Mouse (Mus musculus) heart, adult 8-10 months (tissue): ENCODE data around the gene Zfp987. TPM values are rescaled to one million over a fixed set of nuclear protein-coding genes. Genes with fewer than 3 reads are reported as not detected.
"Not testable (repeated sequence)": the region's sequence is repeated elsewhere in the genome, so short reads cannot be mapped to it uniquely, and the experiment has no call there.

Experiments used
- DNase-seq: peaks from one replicate; pipeline ENCODE4 v3.0.0; 2022; ENCODE audit warnings: low spot score
- total RNA-seq, 4 experiments: library from RNA; stranded (reverse); gene quantifications; 2 replicates each; pipeline ENCODE4 v1.2.4; 2022

Zfp987 gene
- not detected for total RNA-seq

DNA sequence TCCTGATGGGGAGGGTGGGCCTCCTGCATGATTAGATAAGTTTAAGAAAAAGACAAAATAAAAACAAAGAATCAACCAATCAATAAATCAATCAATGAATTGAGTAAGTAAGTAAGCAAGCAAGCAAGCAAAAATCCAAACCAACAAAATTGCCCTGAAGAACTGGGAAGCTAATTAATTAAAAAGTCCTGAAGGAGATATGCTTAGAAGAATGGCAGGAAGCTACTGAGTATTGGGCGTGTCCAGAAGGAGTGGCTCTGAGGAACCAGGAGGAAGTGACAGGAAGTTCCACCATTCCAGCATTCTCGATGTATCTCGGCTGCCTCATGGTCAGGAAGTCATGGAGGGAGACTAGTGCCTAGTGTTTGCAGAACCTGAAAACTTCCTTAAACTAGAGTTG, at the start of gene Zfp987:
Gene Zfp987, plus strand, starts transcription at position 301 of the 400 bp plus-strand sequence.
- not testable (repeated sequence) for DNase-seq

DNA sequence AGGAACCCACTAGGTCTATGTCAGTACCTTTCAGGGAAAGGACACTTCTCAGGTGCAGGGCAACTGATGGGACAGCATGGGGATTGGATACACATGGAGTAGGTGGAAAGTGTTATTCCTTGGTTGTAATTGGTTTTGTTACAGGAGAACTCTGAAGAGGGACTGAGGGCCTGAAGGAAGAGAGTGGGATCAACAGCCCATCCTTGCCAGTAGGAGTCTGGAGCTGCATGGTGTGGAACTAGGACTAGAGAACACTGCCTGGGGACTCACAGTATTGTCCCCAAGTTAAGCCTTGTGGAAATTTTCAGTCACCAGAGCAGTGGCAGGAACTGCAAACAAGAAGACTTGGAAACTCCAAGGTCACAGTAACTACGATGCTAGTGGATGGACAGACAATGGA, 44.6 kb upstream of the Zfp987 start:
- not testable (repeated sequence) for DNase-seq

DNA sequence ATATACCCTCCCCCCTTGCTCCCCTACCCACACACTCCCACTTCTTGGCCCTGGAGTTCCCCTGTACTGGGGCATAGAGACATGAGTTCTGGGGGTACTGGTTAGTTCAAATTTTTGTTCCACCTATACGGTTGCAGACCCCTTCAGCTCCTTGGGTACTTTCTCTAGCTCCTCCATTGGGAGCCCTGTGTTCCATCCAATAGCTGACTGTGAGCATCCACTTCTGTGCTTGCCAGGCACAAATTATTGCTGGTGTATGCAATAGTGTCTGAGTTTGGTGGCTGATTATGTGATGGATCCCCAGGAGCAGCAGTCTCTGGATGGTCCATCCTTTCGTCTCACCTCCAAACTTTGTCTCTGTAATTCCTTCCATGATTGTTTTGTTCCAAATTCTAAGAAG, 43.7 kb upstream of the Zfp987 start:
- not testable (repeated sequence) for DNase-seq

DNA sequence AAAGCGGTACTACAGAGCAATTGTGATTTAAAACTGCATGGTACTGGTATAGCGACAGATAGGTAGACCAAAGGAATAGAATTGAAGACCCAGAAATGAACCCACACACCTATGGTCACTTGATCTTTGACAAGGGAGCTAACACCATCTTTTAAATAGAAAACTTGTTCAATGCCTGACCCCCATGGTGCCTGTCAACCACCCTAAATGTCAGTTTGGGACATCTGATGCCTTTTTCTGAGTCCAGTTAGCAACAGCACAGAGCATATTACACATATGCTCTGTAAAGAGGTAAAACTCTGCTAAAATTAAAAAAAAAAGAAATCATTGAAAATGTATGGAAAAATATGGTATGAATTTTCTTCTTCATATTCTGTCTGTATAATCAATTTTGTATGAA, 41.8 kb upstream of the Zfp987 start:
- DNase-seq, result no peak

DNA sequence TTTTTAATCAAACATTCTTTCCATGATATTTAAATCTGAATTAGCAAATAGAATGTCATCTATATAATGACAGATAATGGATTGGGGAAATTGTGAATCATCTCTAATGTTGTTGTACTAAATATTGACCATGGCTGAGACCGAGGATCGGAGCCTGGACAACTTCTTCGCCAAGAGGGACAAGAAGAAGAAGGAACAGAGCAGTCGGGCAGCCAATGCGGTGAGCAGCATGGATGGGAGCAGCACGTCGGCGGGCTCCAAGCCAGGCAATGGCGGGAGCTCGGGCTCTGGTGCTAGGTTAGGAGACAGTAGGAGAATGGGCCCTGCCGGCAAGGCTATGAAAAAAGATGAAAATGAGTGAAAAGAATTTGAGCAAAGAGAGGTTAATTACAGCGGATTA, 38.5 kb upstream of the Zfp987 start:
- not testable (repeated sequence) for DNase-seq

DNA sequence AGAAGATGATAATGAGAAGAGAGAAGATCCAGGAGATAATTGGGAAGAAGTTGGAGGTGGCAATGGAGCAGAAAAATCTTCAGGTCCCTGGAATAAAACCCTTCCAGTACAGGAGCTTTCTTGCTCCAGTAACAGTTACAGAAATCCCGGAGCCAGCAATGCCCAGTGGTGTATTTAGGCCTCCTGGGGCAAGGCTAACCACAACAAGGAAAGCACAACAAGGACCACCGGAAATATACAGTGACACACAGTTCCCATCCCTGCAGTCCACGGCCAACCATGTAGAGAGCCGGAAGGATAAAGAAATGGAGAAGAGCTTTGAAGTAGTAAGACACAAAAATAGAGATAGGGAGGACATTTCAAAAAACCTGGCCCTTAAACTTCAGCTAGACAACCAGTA, 38.0 kb upstream of the Zfp987 start:
- not testable (repeated sequence) for DNase-seq

DNA sequence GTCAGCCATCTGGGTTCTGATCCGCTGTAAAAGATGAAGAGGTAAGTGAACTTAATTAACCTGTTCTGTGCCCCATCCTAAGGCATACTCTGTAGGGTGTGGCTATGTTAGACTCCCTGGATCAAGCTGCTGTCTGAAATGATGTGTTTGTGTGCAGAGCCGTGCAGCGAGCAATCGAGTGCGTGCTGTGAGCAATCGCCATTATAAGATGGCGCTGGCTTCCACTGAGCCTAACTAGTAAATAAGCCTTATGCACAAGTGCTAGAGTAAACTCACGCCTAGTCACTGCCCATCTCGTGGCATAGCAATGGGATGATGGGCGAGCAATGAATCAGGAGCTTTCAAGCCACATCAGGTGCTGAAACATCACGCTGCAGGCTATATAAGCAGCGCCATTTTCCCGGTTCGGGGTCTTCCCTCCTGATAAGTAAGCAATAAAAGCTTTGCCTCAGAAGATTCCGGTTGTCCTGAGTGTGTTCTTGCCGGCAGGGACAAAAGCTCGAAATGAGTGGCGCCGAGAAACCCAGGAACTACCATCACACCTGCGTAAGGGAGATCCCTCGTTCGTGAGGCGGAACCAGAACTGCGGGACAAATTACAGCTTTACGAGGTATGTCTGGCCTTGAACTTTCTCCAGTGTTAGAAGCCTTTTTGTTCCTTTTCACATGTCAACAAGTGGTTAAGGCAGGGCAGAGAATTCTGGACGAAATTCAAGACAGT, 37.0 kb upstream of the Zfp987 start:
- not testable (repeated sequence) for DNase-seq

DNA sequence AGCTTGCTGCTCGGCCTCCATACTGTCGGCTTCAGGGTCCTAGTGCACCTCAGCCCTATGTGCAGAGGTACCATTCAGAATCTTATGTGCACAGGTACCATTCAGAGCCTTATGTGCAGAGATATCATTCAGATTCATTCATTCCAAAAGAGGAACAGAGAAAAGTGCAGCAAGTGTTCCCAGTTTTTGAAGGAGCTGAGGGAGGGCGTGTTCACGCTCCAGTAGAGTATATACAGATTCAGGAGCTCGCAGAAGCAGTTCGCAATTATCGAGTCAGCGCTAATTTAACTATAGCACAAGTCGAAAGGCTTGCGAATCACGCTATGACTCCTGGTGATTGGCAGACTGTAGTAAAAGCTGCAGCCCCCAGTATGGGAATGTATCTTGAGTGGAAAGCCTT, 36.0 kb upstream of the Zfp987 start:
- not testable (repeated sequence) for DNase-seq

DNA sequence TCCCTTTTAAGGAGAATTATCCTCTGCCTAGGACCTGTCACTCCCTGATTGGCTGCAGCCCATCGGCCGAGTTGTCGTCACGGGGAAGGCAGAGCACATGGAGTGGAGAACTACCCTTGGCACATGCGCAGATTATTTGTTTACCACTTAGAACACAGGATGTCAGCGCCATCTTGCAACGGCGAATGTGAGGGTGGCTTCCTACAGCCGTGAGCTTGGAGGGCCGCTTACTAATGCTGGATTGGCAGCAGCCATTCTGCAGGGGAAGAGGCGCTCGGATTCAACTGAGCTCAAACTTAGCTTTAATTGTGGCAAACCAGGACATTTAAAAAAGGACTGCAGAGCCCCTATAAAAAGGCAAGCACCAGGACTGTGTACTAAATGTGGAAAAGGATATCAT, 35.1 kb upstream of the Zfp987 start:
- DNase-seq, result not testable (repeated sequence)

DNA sequence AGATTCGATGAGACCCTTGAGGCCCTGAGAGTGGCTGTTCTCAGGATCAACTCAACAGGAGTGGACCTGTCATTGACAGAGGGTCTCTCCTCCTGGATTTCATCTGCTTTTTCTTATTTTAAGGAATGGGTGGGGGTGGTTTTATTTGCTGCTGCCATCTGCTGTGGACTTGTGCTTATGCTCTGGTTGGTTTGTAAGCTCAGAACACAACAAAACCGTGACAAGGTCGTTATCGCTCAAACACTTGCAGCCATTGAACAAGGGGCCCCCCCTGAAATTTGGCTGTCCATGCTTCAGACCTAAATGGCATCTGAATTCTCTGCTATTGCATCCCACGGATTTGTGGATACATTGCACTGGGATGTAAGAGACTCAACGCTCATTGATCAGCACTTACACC, 34.1 kb upstream of the Zfp987 start:
- DNase-seq, result not testable (repeated sequence)

DNA sequence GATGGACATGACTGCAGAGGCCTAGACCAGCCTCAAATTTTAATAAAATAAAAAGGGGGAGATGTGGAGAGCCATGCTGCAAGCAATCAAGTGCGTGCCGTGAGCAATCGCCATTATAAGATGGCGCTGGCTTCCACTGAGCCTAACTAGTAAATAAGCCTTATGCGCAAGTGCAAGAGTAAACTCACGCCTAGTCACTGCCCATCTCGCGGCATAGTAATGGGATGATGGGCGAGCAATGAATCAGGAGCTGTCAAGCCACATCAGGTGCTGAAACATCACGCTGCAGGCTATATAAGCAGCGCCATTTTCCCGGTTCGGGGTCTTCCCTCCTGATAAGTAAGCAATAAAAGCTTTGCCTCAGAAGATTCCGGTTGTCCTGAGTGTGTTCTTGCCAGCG, 33.5 kb upstream of the Zfp987 start:
- DNase-seq, result not testable (repeated sequence)

DNA sequence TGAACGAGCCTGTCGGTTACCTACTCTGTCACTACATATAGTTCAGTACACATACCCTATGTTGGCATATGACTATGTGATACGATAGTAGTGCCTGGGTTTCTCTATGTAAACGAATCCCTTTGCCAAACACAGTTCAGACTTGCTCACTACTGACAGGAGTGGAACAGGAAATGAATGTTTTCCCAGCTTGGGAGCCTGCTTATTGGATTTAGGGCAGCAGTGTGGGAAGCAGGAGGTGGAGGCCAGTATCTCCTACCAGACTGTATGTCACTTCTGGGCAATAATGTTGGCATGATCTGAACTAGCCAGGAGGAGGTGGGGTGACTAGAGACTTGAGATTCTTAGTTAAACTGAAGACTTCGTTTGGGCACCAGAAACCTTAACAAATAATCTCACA, 32.3 kb upstream of the Zfp987 start:
- DNase-seq, result not testable (repeated sequence)

DNA sequence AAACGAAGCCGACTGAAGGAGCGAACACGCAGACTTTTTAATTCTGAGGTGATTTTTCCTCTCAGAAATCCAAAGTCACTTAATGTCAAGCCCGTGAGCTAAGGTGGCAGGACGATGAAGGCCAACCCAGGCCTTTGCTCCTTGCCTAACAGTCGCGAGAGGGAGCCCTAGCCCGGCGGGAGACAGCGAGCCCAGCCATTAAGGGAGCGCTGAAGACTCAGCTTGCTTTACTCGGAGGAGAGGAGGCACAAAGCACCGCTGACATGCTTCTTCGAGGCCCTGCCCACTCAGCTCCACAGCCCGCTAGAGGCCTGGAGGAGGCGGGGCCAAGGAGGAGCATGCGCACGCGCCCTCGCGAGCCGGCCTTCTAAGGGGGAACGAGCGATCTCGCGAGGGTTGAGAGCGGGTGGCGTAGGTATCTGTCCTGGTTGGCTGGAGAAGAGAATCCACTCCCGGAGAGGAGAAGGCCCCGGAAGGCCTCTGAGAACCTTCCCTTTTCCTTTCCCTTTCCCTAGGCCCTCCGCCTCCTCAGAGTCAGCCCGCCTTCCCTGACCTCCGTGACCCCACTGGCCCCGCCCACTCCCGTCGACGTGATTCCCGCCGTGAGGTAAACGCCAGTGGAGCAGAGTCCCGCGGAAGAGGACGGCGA, 30.0 kb upstream of the Zfp987 start:
- DNase-seq, result not testable (repeated sequence)

DNA sequence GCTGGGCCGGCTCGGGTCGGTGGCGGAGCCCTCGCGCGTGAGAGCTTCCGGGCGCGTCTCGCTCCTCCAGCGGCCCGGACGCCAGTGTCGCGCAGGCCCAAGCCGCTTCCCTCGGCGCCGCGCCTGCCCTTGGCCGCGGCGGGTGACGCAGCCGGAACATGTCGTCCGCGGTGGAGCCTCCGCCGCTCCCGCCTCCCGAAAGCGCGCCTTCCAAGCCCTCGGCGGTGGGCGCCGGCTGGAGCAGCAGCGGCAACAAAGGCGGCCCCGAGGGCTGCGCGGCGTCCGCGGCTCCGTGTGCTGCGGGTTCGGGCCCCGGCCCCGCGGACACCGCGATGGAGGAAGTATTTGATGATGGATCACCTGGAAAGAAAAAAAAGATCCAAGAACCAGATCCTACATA, 29.5 kb upstream of the Zfp987 start:
- DNase-seq, result not testable (repeated sequence)

DNA sequence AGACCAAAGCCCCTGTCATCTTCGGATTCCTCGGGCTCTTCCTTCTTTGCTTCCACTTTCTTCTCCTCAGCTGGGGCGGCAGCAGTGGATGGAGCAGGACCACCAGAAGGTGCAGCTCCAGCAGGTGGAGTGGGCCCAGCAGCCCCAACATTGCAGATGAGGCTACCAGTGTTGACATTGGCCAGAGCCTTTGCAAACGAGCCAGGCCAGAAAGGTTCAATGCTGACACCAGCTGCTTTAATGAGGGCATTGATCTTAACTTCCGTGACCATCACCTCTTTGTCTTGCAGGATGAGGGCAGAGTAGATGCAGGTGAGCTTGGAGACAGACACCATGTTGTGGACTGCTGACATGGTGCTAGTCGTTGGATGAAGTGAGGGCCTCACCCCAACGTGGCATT, 23.8 kb upstream of the Zfp987 start:
- DNase-seq, result not testable (repeated sequence)

DNA sequence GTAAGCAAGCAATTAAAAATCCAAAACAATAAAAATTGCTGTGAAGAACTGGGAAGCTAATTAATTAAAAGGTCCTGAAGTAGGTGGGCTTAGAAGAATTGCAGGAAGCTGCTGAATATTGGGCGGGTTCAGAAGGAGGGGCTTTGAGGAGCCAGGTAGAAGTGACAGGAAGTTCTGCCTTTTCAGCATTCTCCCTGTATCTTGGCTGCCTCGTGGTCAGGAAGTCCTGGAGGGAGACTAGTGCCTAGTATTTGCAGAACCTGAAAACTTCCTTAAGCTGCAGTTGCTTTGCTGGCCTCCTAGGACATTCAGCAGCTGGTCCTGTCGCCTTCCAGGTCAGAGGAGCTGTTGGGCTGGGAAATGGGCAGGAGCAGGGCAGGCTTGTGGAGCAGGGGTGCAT, 4.3 kb downstream of the Zfp987 start:
- DNase-seq, result not testable (repeated sequence)

DNA sequence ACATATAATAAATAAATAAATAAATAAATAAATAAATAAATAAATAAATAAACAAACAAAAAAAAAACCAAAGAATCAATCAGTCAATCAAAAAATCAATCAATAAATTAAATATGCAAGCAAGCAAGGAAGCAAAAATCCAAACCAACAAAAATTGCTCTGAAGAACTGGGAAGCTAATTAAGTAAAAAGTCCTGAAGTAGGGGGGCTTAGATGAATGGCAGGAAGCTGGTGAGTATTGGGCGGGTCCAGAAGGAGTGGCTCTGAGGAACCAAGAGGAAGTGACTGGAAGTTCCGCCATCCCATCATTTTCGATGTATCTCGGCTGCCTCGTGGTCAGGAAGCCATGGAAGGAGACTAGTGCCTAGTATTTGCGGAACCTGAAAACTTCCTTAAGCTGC, 59.4 kb downstream of the Zfp987 start, which contains the start of gene Zfp600:
Gene Zfp600, plus strand, starts transcription at position 301 of the 400 bp plus-strand sequence.
- not testable (repeated sequence) for DNase-seq

DNA sequence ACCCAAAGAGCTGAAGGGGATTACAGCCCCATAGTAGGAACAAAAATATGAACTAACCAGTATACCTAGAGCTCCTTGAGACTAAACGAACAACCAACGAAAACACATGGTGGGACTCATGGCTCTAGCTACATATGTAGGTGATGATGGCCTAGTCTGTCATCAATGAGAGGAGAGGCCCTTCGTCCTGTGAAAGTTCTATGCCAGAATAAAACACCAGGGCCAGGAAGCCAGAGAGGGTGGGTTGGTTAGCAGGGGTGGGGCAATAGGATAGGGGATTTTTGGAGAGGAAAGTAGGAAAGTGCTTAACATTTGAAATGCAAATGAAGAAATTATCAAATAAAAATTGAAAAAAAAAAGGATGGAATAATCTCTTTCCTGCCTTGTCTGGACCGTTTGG, 65.8 kb downstream of the Zfp987 start:
- not testable (repeated sequence) for DNase-seq

DNA sequence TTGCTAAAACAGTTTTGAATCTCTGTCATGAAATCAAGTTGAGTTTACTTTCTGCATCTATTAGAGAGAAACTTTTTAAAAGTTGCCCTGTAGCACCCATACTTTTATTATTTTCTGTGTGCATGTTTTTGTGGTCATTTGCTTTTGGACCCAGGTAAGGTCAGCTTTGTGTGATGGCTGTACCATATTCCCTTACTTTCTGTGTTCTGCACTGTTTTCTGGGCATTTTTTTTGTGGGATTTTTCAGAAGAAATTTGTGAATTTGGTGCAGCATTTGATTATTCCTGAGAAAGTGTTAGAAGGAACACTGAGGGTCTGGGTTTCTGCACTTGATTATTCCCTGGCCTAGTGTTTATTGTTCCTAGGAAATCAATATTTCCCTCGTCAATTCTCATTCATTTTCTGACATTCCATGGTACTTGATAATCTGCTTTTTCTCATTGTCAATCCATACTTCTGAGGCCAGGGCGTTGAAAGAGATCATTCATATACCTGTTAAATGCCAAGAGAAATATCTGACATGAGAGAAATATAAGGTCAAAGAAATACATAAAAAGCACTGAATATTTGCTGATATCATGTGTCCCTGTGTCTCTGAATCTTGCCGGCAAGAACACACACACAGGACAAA, 70.2 kb downstream of the Zfp987 start:
- not testable (repeated sequence) for DNase-seq

DNA sequence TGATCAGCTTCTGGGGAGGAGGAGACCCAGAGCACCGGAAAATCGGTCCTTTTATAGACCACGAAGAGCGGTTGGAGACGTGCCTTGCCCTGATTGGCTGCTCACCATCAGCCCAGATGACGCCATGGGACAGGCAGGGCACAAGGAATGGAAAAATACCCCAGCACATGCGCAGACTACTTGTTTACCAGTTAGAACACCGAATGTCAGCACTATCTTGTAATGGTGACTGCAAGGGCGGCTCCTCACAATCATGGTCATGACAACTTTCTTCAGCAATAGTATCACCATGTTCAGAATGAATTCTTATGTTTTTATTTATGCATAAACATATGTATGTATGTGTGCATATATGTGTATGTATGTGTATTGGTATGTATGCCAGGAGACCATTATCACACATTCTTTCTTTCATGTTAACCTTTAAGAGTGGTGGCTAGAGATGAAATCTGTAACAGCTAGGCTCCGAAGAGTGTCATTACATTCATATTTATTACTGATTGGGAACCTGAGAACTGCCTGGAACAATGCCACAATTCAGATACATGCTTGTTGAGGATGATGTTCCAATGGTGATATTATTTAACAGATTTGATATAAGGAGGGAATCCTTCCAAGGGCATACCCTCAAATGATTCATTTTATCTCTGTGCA, 70.9 kb downstream of the Zfp987 start:
- not testable (repeated sequence) for DNase-seq

DNA sequence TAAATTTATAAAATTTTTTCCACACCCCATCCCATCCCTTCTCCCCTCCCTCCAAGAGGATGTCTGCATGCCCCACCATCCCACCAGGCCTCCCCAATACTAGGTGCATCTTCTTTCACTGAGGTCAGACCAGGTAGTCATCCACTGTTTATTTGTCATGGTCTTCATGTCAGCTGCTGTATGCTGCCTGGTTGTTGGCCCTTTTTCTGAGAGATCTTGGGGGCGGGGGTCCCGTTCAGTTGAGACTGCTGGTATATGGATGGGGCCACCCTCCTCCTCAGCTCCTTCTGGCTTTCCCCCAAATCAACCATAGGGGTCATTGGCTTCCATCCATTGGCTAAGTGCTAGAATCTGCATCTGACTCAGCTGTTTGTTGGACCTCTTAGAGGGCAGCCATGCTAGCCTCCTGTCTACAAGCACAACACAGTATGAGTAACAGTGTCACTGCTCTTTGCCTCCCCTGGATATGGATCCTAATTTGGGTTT, 71.7 kb downstream of the Zfp987 start:
- not testable (repeated sequence) for DNase-seq
